Mouse (Mus musculus) Patski (cell line): Measurements from ENCODE around the gene Limk2. TPM values are rescaled to one million over a fixed set of nuclear protein-coding genes. Genes with fewer than 3 reads are reported as not detected.

ENCODE experiments used
- ATAC-seq: fragments of 100-300 bp; one replicate; pipeline ENCODE4 v1.8.0; 2021
- CTCF ChIA-PET: fragments of 350-600 bp; sonication (Branson Sonifier 250); formaldehyde crosslinking; loops from one replicate; lab custom pipeline; 2022; ENCODE audit warnings: inconsistent platforms; lab: Charles Lee
- POLR2A ChIA-PET: fragments of 350-600 bp; sonication (Branson Sonifier 250); formaldehyde crosslinking; loops from one replicate; lab custom pipeline; 2022; ENCODE audit warnings: antibody characterized with exemption, inconsistent platforms; lab: Charles Lee
- DNase-seq: peaks from one replicate; pipeline ENCODE4 v3.0.0-alpha.2; 2011; ENCODE audit warnings: low read depth, low spot score
- H3K27me3 ChIP-seq: fragments of 371-371 bp; one replicate; pipeline ENCODE4 v1.5.1; 2021
- CTCF ChIP-seq: fragments of 100-300 bp; IDR thresholded peaks from one replicate; pipeline ENCODE4 v1.5.1; 2021
- in situ Hi-C: fragments of 300-500 bp; cut with MboI; formaldehyde crosslinking; loops from 3 replicates; pipeline ENCODE4 v1.11.1; 2018; ENCODE audit warnings: low pct_unique_long_range_greater_than_20kb, mixed read lengths
- polyA plus RNA-seq: library from polyadenylated mRNA; unstranded; gene quantifications from one replicate; pipeline ENCODE4 v1.2.3, GENCODE M21; 2021

Gene Limk2
- polyA plus RNA-seq, 1 experiment from 2014 or later, result 38.5 TPM

DNA sequence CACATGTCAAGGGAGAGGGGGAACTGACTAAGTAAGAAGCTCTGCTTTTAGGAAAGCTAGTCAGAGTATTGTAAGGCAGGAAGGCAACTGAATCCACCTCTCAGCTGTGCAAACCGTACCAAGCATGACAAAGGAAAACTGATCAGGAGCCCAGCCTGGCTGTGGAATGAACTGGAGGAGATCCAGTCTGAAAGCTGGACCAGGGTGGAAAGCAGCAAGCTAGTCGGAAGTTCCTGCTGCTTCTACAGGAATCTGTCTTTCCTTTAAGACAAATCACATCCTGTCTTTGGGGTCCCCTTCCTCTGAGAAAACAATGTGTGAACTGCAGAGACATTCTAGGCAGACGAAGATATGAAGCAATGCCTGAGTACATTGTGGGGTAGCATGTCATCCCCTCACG, 9.8 kb upstream of the Limk2 start:
- in situ Hi-C loops, result no loop called here
- DNase-seq, result no peak
- ATAC-seq, result no peak
- no peak for TF ChIP-seq CTCF
- H3K27me3 ChIP-seq, result no peaks in the 10 kb centered on the region
- CTCF ChIA-PET, result interaction anchor here (1.3 to 3.2 kb wide), 3 partner anchors 9 to 44 kb away, joined by 3 to 9 read pairs (median 7); partner anchors contain the start of gene Limk2
- POLR2A ChIA-PET, result no interaction called here

DNA sequence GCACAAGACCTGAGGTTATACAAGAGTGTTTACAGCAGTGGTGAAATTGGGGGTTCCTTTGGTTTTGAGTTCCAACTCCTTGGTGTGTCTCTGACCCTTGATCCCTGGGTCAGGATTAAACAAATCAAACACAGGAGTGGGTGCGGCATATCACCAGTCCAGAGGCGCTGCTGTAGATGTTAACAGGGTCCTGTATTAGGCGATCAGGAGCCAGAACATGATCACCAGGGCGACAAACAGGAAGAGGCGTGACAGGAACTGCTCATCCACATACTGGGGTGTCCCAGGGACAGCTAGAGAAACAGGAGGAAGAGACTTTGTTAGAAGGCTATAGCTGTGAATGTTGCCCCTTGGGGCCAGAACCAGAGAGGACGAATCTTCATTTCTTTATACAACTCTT, 8.8 kb upstream of the Limk2 start:
- POLR2A ChIA-PET, result no interaction called here
- DNase-seq (no peak), ATAC-seq (no peak)
- no peak for TF ChIP-seq CTCF
- no peaks in the 10 kb centered on the region for H3K27me3 ChIP-seq
- CTCF ChIA-PET, result interaction anchor here (0.7 to 0.8 kb wide), 2 partner anchors 12 to 26 kb away, joined by 3 read pairs; no protein-coding TSS in a partner anchor
- in situ Hi-C loops, result no loop called here

DNA sequence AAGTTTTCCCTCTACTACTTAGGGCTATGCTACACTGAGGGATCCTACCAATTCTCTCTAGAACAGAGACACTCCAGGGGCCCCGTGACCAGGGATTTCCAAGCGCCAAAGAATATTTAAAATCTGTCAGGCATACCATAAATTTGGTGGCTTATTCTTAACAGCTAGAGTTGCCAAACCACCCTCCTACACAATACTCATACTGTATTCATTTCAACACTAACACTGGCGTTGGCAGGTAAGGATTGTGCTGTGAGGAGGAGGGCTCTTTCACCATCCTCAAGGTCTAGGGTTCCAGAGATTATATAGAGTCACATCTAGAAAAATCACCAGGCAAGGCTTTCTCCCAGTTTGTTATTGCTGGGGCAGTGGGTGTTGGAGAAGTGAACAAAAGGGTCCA, 7.4 kb upstream of the Limk2 start:
- no peaks in the 10 kb centered on the region for H3K27me3 ChIP-seq
- no peak for TF ChIP-seq CTCF
- no peak for ATAC-seq
- in situ Hi-C loops, result no loop called here
- CTCF ChIA-PET, result no interaction called here
- POLR2A ChIA-PET, result no interaction called here
- DNase-seq, result no peak

DNA sequence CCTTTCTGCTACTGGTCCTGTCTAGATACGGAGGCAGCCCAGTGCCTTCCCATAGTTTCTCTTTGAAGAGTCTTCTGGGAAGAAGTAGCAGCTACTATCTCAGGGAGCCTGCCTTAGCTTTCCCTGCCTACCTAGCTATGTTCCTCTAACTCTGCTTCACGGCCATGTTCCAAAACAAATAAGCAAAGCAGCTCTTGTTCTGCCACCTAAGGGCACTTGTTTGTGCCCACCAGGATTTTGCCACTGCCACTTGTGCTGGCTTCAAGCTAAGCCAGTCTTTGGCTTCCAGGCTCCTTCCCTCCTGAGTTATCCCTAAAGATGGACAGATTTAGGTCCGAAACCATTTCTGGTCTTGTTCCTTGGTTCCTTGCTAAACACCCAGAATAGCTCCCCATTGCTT, 3.1 kb upstream of the Limk2 start:
- no peaks in the 10 kb centered on the region for H3K27me3 ChIP-seq
- in situ Hi-C loops, result loop anchor here (5.0 kb wide), 1 partner anchor 35 kb away; no protein-coding TSS in a partner anchor
- DNase-seq (no peak), ATAC-seq (no peak)
- no peak for TF ChIP-seq CTCF
- CTCF ChIA-PET, result interaction anchor here (1.0 to 1.8 kb wide), 2 partner anchors 66 to 171 kb away, joined by 3 to 6 read pairs; no protein-coding TSS in a partner anchor
- POLR2A ChIA-PET, result no interaction called here

DNA sequence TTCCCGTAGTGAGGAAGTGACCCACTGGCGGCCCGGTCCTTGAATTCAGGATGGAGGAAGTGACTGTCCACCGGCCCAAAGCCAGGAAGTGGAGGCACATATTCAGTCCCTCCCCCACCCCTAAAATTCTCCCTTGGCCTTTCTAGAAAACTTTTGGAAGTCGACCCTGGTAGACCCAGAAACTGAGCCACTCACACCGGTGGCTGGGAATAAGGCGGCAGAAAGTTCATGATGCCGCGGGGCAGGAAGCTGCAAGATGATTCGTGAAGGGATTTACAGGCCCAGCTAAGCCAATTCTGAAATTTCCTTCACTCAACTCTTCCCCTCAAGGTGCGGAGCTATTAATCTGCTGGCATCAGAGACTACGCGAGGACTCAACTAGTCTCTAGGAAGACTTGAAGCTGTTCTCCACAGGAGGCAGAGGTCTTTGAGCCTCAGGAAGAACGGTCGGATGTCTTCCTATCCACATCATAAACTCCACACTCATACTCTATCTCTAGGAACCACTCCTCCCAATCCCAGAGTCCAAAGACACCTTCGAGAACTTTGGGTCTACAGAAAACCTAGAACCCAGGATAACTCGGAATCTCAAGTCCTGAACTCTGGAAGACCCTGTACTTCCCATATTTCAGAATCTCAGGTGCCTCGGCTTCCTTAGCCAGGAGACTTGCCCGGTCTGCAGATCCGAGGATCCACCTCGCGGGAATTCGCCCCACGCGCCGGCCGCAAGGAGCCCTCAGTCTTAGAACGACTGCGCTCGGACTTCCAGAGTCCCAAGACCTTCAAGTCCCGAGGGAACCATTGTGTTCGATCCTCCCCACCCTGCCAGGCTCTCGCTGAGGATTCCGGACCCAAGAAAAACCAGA, 625 bp downstream of the Limk2 start:
- ATAC-seq, result no peak
- CTCF ChIA-PET, result interaction anchor here (1.4 kb wide), 1 partner anchor 33 kb away, joined by 3 read pairs; no protein-coding TSS in a partner anchor
- DNase-seq, result no peak
- POLR2A ChIA-PET, result no interaction called here
- H3K27me3 ChIP-seq, result no peaks in the 10 kb centered on the region
- in situ Hi-C loops, result loop anchor here (5.0 kb wide), 1 partner anchor 61 kb away; no protein-coding TSS in a partner anchor
- no peak for TF ChIP-seq CTCF

DNA sequence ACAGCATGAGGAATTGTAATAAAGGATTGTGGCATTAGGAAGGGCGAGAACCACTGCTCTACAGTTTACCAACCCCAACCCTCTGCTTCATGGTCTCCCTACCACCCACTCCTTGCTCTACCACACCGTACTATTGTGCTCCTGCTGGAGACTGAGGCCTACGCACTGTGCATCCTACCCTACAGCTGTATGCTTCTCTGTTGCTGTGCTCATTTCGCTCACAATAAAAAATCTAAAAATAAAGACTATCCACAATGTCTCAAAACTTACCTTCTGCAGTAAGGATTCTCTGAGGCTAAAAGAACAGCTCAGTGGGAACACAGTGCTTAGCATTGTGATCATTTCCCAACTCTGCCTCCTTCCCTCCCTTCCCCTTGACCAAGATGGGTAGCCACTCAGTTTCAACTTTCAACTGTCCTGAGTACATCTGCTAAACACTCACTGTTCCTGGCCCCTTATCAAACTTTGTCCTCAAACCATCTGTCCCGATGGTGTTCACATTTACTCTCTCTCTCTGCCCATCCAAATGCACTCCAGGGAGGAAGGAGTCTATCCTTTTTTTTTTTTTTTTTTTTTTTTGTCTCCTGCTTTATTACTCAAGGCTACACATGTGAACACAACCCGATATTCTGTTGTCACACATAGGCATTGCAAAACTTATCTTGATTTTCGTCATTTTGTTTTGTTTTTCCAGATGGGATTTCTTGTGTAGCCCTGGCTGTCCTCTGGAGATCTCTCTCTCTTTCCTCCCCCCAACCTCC, 4.5 kb downstream of the Limk2 start:
- no peak for DNase-seq
- no peaks in the 10 kb centered on the region for H3K27me3 ChIP-seq
- ChIA-PET POLR2A (no interaction called here), CTCF (no interaction called here)
- no peak for TF ChIP-seq CTCF
- ATAC-seq, result no peak
- in situ Hi-C loops, result loop anchor here (5.0 kb wide), 1 partner anchor 57 kb away; no protein-coding TSS in a partner anchor

DNA sequence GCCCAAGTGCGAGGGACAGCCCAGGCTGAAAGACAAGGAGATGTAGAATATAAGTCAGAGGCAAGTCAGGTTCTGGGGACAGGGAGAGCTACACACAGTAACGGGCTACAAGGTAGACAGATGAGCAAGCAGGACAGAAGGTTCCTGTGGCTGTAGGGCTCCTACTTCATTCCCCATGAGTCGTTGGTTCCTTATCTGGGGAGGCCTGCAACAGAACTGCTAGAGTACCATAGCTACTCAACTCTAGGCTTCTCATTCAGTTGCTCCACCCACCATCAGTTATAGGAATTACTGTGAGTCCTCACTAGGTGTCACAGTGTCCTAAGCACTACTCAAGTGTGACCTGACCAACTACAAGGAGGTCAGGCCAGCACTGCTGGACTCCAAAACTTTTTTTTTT, 6.0 kb downstream of the Limk2 start:
- ATAC-seq, result no peak
- no peaks in the 10 kb centered on the region for H3K27me3 ChIP-seq
- ChIA-PET CTCF (interaction anchor here (1.5 to 4.8 kb wide), 2 partner anchors 15 to 72 kb away, joined by 3 to 16 read pairs; no protein-coding TSS in a partner anchor), POLR2A (no interaction called here)
- DNase-seq, result no peak
- in situ Hi-C loops, result no loop called here
- TF ChIP-seq CTCF, result no peak

DNA sequence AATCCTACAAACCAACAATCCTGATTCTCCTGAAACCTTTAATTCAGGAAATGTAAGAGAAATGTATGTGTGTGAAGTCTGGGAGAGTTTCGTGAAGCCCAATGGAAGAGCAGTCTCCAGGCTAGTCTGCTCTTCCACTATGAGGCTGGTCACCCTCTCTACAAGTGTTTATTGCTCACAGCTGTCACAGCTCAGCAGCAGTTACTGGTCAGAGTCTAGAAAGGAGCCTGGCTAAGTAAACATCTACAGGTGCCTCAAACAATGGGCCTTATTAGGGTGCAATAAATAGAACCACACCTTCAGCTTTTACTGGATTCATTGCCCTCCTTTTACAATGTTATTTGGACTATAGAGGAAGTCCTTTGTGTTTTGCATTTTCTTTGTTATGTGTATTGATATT, 10.7 kb downstream of the Limk2 start:
- in situ Hi-C loops, result no loop called here
- H3K27me3 ChIP-seq, result no peaks in the 10 kb centered on the region
- TF ChIP-seq CTCF, result no peak
- ATAC-seq (no peak), DNase-seq (no peak)
- CTCF ChIA-PET, result interaction anchor here (4.8 kb wide), 1 partner anchor 11 kb away, joined by 16 read pairs; no protein-coding TSS in a partner anchor
- POLR2A ChIA-PET, result no interaction called here

DNA sequence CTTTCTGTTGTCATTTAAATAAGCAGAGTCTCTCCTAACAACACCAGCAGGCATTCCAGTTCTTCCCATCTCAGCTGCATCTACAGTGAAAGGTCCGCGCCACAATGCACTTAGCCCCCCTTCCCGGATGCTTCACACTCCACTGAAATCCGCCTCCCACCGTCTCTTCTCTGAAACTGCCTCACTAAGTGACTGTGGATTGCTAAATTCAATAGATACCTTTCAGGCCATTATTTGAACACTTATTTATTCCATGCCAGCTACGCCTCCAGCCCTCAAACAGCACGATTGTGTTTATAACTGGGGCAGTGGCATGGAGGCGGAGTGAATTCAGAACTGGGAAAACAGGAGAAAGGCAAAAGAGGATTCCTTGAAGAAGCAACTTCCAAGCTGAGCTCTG, 12.4 kb downstream of the Limk2 start:
- ChIA-PET CTCF (no interaction called here), POLR2A (no interaction called here)
- ATAC-seq (no peak), DNase-seq (no peak)
- in situ Hi-C loops, result no loop called here
- no peak for TF ChIP-seq CTCF
- H3K27me3 ChIP-seq, result no peaks in the 10 kb centered on the region

DNA sequence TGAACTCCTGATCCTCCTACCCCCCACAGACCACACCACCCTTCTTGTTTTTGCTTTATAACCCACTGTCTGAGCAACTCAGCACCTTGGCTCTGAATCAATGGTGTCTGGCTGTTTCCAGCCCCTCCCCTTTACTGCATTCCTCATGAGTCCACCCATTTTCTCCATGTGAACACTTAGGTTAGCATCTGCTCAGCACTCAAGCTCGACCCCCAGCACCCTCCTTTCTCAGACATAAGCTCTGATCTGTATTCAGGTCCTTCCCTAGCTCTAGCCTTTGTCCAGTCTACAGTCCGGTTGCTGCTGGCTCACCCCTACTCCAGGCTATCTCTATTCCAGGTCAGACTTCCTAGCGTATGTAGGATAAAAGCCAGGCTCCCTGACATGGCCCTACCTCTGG, 12.9 kb downstream of the Limk2 start:
- TF ChIP-seq CTCF, result no peak
- CTCF ChIA-PET, result interaction anchor here (1.0 to 1.3 kb wide), 2 partner anchors 10 to 13 kb away, joined by 3 to 4 read pairs; no protein-coding TSS in a partner anchor
- DNase-seq (no peak), ATAC-seq (no peak)
- in situ Hi-C loops, result no loop called here
- no peaks in the 10 kb centered on the region for H3K27me3 ChIP-seq
- POLR2A ChIA-PET, result no interaction called here
